21 mouse cellular contexts compared by ENCODE assay signal in genomic region chr9:30597691-30598090, GRCm38 (mm10).
DNase-seq lines count a peak whose midpoint lies in the region; ATAC-seq and TF ChIP-seq lines count a peak whose summit lies in the region.
"Had no signal": no experiment of that assay in that cellular context is flagged by ENCODE, and none has a peak within 500 bp of the region (broad histone marks: within the 10 kb centered on the region; RNA-seq: fewer than 3 reads in every experiment).

No protein-coding gene starts in this region.

- no peak for ATAC-seq in heart, embryonic 11.5 days (replicated peaks; ENCODE audit: insufficient number of reproducible peaks, low FRiP score, low TSS enrichment)
- ATAC-seq: CD4-positive, CD25-positive, alpha-beta regulatory T cell, adult 4 months; forebrain, embryonic 14.5 days; forebrain, embryonic 16.5 days had no signal

- H3K4me1 ChIP-seq in ES-Bruce4 (ENCODE audit: control insufficient read depth, insufficient read depth, low read length) (peaks cover 3% of the 10 kb centered on the region), ES-E14 (ENCODE audit: control insufficient read depth in 2 of 2, insufficient read depth in 2 of 2, low read length in 2 of 2, poor library complexity in 1 of 2) (peaks cover 0 to 10% of the 10 kb centered on the region in 2 experiments; a peak in 2 of 4 replicates)
- H3K4me1 ChIP-seq in forebrain, embryonic 10.5 days = peaks cover 7% of the 10 kb centered on the region; the same call in 1 of the 2 replicates
- no peaks in the 10 kb centered on the region for H3K4me1 ChIP-seq in heart, embryonic 11.5 days (ENCODE audit: control insufficient read depth, insufficient read depth, low read length)
- H3K4me1 ChIP-seq: embryonic facial prominence, embryonic 10.5 days; embryonic facial prominence, embryonic 12.5 days; forebrain, embryonic 12.5 days had no signal

- no peaks in the 10 kb centered on the region for H3K27me3 ChIP-seq in ES-Bruce4 (ENCODE audit: control insufficient read depth, insufficient read depth, low read length, poor library complexity, severe bottlenecking)
- no peaks in the 10 kb centered on the region for H3K27me3 ChIP-seq in forebrain, embryonic 10.5 days (ENCODE audit: poor library complexity, severe bottlenecking)
- no peaks in the 10 kb centered on the region for H3K27me3 ChIP-seq in heart, embryonic 11.5 days (ENCODE audit: control insufficient read depth, insufficient read depth, low read length)
- H3K27me3 ChIP-seq: CH12.LX; embryonic facial prominence, embryonic 12.5 days; forebrain, embryonic 12.5 days had no signal

- H3K9ac ChIP-seq in ES-Bruce4 (ENCODE audit: low read depth, poor library complexity, severe bottlenecking) = no peak overlapping the region
- H3K9ac ChIP-seq in ES-E14 (ENCODE audit: insufficient read depth, low read depth, low read length, poor library complexity, severe bottlenecking) = no peak overlapping the region
- no peak overlapping the region for H3K9ac ChIP-seq in heart, embryonic 11.5 days (ENCODE audit: low read depth, low read length)
- H3K9ac ChIP-seq: embryonic facial prominence, embryonic 12.5 days; forebrain, embryonic 12.5 days had no signal

- no peak for TF ChIP-seq CTCF in ES-Bruce4 (IDR thresholded peaks at IDR 0.05; ENCODE audit: low read depth, low read length)

- no peak for TF ChIP-seq POLR2A in ES-Bruce4 (IDR thresholded peaks at IDR 0.05; ENCODE audit: insufficient read depth, low read length)

- H3K9me3 ChIP-seq in ES-Bruce4 (replicated peaks; ENCODE audit: control insufficient read depth, insufficient read depth, low read length, poor library complexity, severe bottlenecking) (peaks cover 35% of the 10 kb centered on the region), ES-E14 (ENCODE audit: control insufficient read depth, insufficient read depth, low read depth, low read length) (no peaks in the 10 kb centered on the region)
- no peaks in the 10 kb centered on the region for H3K9me3 ChIP-seq in forebrain, embryonic 10.5 days
- no peaks in the 10 kb centered on the region for H3K9me3 ChIP-seq in heart, embryonic 11.5 days (replicated peaks; ENCODE audit: control insufficient read depth, low read length)
- H3K9me3 ChIP-seq: embryonic facial prominence, embryonic 10.5 days; embryonic facial prominence, embryonic 12.5 days; forebrain, embryonic 12.5 days had no signal

- H3K36me3 ChIP-seq in ES-Bruce4 (ENCODE audit: control insufficient read depth, insufficient read depth, low read length, poor library complexity, severe bottlenecking) = peaks cover 3% of the 10 kb centered on the region; the same call in 1 of the 2 replicates
- H3K36me3 ChIP-seq in ES-E14 (ENCODE audit: control insufficient read depth, insufficient read depth, low read length, poor library complexity, severe bottlenecking) = no peaks in the 10 kb centered on the region
- no peaks in the 10 kb centered on the region for H3K36me3 ChIP-seq in forebrain, embryonic 10.5 days (replicated peaks)
- no peaks in the 10 kb centered on the region for H3K36me3 ChIP-seq in heart, embryonic 11.5 days (ENCODE audit: control insufficient read depth, insufficient read depth, low read length)
- H3K36me3 ChIP-seq: embryonic facial prominence, embryonic 10.5 days; embryonic facial prominence, embryonic 12.5 days; forebrain, embryonic 12.5 days had no signal

- in situ Hi-C loops in ES-E14 (cut with MboI; ENCODE audit: low sequenced_read_pairs in 2 of 2, unreplicated experiment in 2 of 2) = no loop called here

- no peak overlapping the region for H3K4me2 ChIP-seq in heart, embryonic 11.5 days
- H3K4me2 ChIP-seq: embryonic facial prominence, embryonic 12.5 days; forebrain, embryonic 12.5 days had no signal

- WGBS in forebrain, embryonic 10.5 days = 34% methylated on average over 4 of the region's 4 CpGs
- WGBS in heart, embryonic 11.5 days (ENCODE audit: insufficient replicate concordance) = 56% methylated on average over 4 of the region's 4 CpGs

- H3K27ac ChIP-seq in ES-Bruce4 (ENCODE audit: insufficient read depth, low read length) (peak overlapping the region; percentile 100), ES-E14 (ENCODE audit: insufficient read depth, low read depth, low read length, poor library complexity, severe bottlenecking) (peak overlapping the region; percentile 94)
- H3K27ac ChIP-seq in forebrain, embryonic 10.5 days = no peak overlapping the region
- no peak overlapping the region for H3K27ac ChIP-seq in heart, embryonic 11.5 days (ENCODE audit: low read depth, low read length)
- H3K27ac ChIP-seq: embryonic facial prominence, embryonic 10.5 days; embryonic facial prominence, embryonic 12.5 days; forebrain, embryonic 12.5 days had no signal

- DNase-seq in ES-E14 (ENCODE audit: low read depth, low spot score) (peak; percentile 56), ZHBTc4 (ENCODE audit: low read depth, low spot score) (peak; percentile 88)
- DNase-seq in forebrain, embryonic 10.5 days (ENCODE audit: extremely low spot score, low spot score) = no peak
- DNase-seq: adrenal gland, adult 2 months; adrenal gland, postnatal 10 days; adrenal gland, postnatal 25 days; B cell, adult 2 months; cerebellum, adult 11 months; cerebellum, adult 18-20 months; cerebellum, adult 8-10 months; cerebellum, postnatal 10 days; cerebellum, postnatal 25 days had no signal

- H3K4me3 ChIP-seq in ES-Bruce4 (ENCODE audit: low read depth, low read length) (no peak overlapping the region), ES-E14 (ENCODE audit: insufficient read depth in 1 of 2, low read depth in 1 of 2, low read length in 2 of 2, poor library complexity in 1 of 2, severe bottlenecking in 1 of 2) (no peak overlapping the region)
- no peak overlapping the region for H3K4me3 ChIP-seq in forebrain, embryonic 10.5 days
- no peak overlapping the region for H3K4me3 ChIP-seq in heart, embryonic 11.5 days (ENCODE audit: low read depth, low read length)
- H3K4me3 ChIP-seq: embryonic facial prominence, embryonic 10.5 days; embryonic facial prominence, embryonic 12.5 days; forebrain, embryonic 12.5 days had no signal

- no peak for TF ChIP-seq EP300 in ES-Bruce4 (IDR thresholded peaks at IDR 0.05; ENCODE audit: insufficient read depth, low read depth, low read length)

TF ChIP-seq in ES-E14, 5 proteins besides CTCF, POLR2A, EP300 and RAD21:
- TF ChIP-seq MAFK (IDR thresholded peaks at IDR 0.05; ENCODE audit: insufficient read depth, low read depth, low read length) (no peak), HCFC1 (IDR thresholded peaks at IDR 0.05; ENCODE audit: borderline replicate concordance, insufficient read depth, low read length) (no peak), CHD2 (IDR thresholded peaks at IDR 0.05; ENCODE audit: low read depth, low read length) (no peak), ZNF384 (IDR thresholded peaks at IDR 0.05; ENCODE audit: low read depth, low read length) (no peak)
TF ChIP-seq in ES-E14: peak in this region for 0.

Comparison
In these comparisons a context has a peak if more than half of its experiments do, and no peak if none do; other contexts are left out.
1. H3K27ac ChIP-seq: peak in ES-Bruce4 (single experiment) and ES-E14 (single experiment); none in forebrain, embryonic 10.5 days (single experiment) and heart, embryonic 11.5 days (single experiment).